Mouse (Mus musculus) erythroblast, embryonic 14.5 days (primary cell): ENCODE measurements around the gene Lamtor3. TPM values are rescaled to one million over a fixed set of nuclear protein-coding genes. Genes with fewer than 3 reads are reported as not detected.

Source experiments
- H3K27me3 ChIP-seq: 2 replicates; pipeline ENCODE4 v1.6.1; 2012; ENCODE audit warnings: inconsistent platforms; ENCODE audit not compliant: control insufficient read depth
- H3K36me3 ChIP-seq: 2 replicates; pipeline ENCODE4 v1.6.1; 2012; ENCODE audit warnings: mild to moderate bottlenecking, inconsistent platforms; ENCODE audit not compliant: control insufficient read depth
- H3K4me1 ChIP-seq: 2 replicates; pipeline ENCODE4 v1.6.1; 2012; ENCODE audit warnings: inconsistent platforms; ENCODE audit not compliant: control insufficient read depth
- H3K4me3 ChIP-seq: replicated peaks from 2 replicates; pipeline ENCODE3; 2012; ENCODE audit warnings: moderate library complexity, mild to moderate bottlenecking, inconsistent platforms
- H3K9me3 ChIP-seq: 2 replicates; pipeline ENCODE4 v1.6.1; 2012; ENCODE audit warnings: low read length, inconsistent platforms, mixed read lengths; ENCODE audit not compliant: control insufficient read depth
- GATA1 ChIP-seq: IDR thresholded peaks from 2 replicates; pipeline ENCODE4 v1.6.1; 2012; ENCODE audit warnings: low read length, inconsistent platforms, mixed read lengths
- TAL1 ChIP-seq: IDR thresholded peaks from 3 replicates; pipeline ENCODE4 v1.6.1; 2012; ENCODE audit warnings: low read length, inconsistent platforms, mixed read lengths
- polyA plus RNA-seq: library from polyadenylated mRNA; stranded (reverse); fragments of >175 nt; gene quantifications from 2 replicates; pipeline ENCODE4 v1.2.3, GENCODE M21; 2012

Gene Lamtor3
- polyA plus RNA-seq, 1 experiment = 1.8 TPM

DNA sequence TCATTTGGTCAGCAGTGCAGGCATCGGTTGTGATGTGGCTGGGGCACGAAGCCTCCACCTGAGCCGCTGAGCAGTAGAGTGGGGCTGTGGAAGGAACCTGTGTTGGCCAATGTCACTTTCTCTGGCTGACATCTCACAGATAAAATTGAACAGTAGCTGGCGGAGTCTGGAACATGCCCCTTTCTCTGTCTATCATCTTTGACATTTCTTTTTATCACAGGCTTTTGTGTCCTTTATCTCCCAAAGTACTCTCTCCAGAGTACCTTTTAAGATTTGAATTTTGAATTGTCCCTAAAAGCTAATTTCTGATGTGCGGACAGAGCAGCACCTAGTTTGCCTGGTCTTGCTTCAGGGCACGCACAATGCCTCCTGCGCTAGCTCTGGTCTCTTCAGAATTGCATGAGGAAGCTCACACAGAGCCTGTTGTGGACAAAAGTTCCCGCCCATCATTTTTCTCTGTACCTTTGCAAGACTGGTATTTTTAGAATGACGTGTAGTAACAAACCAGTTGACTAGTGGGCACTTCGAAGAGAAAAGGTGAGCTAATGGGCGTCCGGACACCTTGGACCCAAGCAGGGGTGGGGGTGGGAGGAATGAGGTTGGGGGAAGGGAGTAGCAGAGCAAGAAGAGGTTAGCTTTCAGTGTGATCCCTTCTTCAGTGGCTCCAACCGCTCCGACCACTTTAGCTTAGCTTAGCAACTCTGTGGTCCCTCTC lies 50.0 kb downstream of the Lamtor3 start:
- Histone ChIP-seq H3K27me3 (no peaks in the 10 kb centered on the region), H3K4me1 (peaks cover 81% of the 10 kb centered on the region), H3K36me3 (peaks cover 57% of the 10 kb centered on the region), H3K9me3 (no peaks in the 10 kb centered on the region), H3K4me3 (peak overlapping the region; percentile 57)
- no peak for TF ChIP-seq TAL1

DNA sequence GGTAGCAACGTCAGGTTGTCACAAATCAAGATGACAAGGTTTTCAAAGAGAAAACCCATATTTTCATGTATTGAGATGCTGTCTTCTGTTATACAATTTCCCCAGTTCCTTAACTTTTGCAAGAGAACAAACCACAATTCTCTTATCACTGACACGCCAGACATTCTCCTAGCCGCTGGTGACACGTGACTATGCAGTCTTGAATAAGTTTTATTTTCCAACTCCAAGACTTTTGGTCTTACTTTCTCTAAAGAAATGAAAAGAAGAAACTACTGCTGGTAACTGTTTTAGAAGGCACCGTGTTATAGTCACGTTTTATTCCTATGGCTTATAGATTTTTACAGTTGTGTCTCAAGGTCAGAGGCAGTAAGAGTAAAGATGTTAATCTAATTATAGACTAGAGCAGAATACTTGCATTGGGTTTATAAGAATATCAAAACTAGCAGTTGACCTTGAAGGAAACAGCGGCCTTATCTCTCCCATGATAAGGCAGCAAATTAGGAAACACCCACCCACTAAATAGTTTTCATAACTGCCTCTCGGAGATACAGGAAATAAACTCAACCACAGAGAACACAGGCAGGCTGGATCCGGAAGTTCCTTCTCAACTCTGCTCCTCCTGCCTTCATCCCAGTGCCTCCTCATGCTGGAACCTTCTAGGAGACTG lies 50.6 kb downstream of the Lamtor3 start:
- peaks cover 85% of the 10 kb centered on the region for H3K4me1 ChIP-seq
- H3K9me3 ChIP-seq = no peaks in the 10 kb centered on the region
- H3K36me3 ChIP-seq = peaks cover 55% of the 10 kb centered on the region
- TF ChIP-seq GATA1 = peak; percentile 76
- TF ChIP-seq TAL1 = peak; percentile 60; the same call in 2 of the 3 replicates
- peak overlapping the region; percentile 57 for H3K4me3 ChIP-seq
- no peaks in the 10 kb centered on the region for H3K27me3 ChIP-seq

DNA sequence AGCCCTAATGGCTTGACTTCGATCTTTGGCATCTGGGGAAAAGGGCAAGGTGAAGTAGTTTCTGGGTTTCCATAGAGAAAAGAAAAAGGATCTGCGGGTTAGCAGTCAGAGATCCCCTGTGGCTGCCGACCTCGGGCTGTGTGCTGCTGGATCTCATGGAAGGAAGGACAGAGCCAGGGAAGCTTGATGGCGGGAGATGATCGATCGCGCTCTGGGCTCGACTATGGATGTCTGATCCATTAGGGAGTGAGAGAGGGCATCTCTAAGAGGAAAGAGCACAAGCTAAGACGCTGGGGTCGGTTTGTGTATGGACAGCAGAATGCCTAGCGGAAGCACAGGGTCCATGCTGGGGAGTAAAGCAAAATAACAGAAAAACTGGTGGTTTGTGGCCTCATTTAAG lies 51.6 kb downstream of the Lamtor3 start:
- H3K4me1 ChIP-seq = peaks cover 93% of the 10 kb centered on the region
- H3K9me3 ChIP-seq = no peaks in the 10 kb centered on the region
- peaks cover 55% of the 10 kb centered on the region for H3K36me3 ChIP-seq
- peak overlapping the region; percentile 57 for H3K4me3 ChIP-seq
- H3K27me3 ChIP-seq = no peaks in the 10 kb centered on the region
- TF ChIP-seq TAL1 (no peak), GATA1 (no peak)

DNA sequence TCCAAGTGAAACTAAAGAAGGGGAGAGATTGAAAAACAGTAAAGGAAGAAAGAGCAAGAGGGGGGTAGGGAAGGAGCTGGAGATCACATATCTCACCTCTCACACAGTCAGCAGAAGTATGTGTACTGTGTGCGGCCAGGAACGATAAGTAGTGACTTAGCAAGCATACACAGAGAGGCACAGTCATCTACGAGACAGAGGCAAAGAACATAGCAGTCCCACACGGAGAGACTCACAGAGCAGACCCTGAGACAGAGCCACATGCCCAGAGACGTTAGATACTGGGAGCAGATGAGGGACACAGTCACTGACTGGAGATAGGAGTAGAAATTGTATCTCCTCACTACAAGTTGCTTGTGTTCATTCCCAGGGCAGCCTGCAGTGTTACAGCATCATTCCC lies 53.9 kb downstream of the Lamtor3 start:
- Histone ChIP-seq H3K4me1 (peaks cover 91% of the 10 kb centered on the region), H3K4me3 (peak overlapping the region; percentile 39), H3K27me3 (no peaks in the 10 kb centered on the region), H3K9me3 (no peaks in the 10 kb centered on the region), H3K36me3 (peaks cover 53% of the 10 kb centered on the region)
- peak; percentile 39; the same call in 1 of the 3 replicates for TF ChIP-seq TAL1
- TF ChIP-seq GATA1 = peak; percentile 66; the same call in 1 of the 2 replicates

- no peak overlapping the region for H3K4me3 ChIP-seq
- no peaks in the 10 kb centered on the region for H3K9me3 ChIP-seq
- no peaks in the 10 kb centered on the region for H3K27me3 ChIP-seq
- H3K36me3 ChIP-seq = peaks cover 54% of the 10 kb centered on the region
- H3K4me1 ChIP-seq = peaks cover 91% of the 10 kb centered on the region
- no peak for TF ChIP-seq TAL1
- no peak for TF ChIP-seq GATA1
Measured at GRCm38 (mm10) chr3:137972989-137973388, 54.7 kb downstream of the Lamtor3 start.

GRCm38 (mm10) chr3:137974306-137974705 lies 56.0 kb downstream of the Lamtor3 start:
- Histone ChIP-seq H3K4me3 (no peak overlapping the region), H3K36me3 (peaks cover 53% of the 10 kb centered on the region), H3K27me3 (no peaks in the 10 kb centered on the region), H3K4me1 (peaks cover 91% of the 10 kb centered on the region), H3K9me3 (no peaks in the 10 kb centered on the region)
- TF ChIP-seq GATA1 (no peak), TAL1 (no peak)

GRCm38 (mm10) chr3:137975435-137975834 lies 57.1 kb downstream of the Lamtor3 start:
- no peaks in the 10 kb centered on the region for H3K27me3 ChIP-seq
- H3K9me3 ChIP-seq = no peaks in the 10 kb centered on the region
- no peak overlapping the region for H3K4me3 ChIP-seq
- TF ChIP-seq TAL1 (no peak), GATA1 (no peak)
- peaks cover 91% of the 10 kb centered on the region for H3K4me1 ChIP-seq
- peaks cover 51% of the 10 kb centered on the region for H3K36me3 ChIP-seq

- H3K36me3 ChIP-seq = peaks cover 46% of the 10 kb centered on the region
- peaks cover 91% of the 10 kb centered on the region for H3K4me1 ChIP-seq
- TF ChIP-seq GATA1 = no peak
- TF ChIP-seq TAL1 = no peak
- no peak overlapping the region for H3K4me3 ChIP-seq
- no peaks in the 10 kb centered on the region for H3K9me3 ChIP-seq
- H3K27me3 ChIP-seq = no peaks in the 10 kb centered on the region
Measured at GRCm38 (mm10) chr3:137975856-137976423, 57.6 kb downstream of the Lamtor3 start.

- Histone ChIP-seq H3K4me3 (no peak overlapping the region), H3K4me1 (peaks cover 91% of the 10 kb centered on the region), H3K9me3 (no peaks in the 10 kb centered on the region), H3K27me3 (no peaks in the 10 kb centered on the region), H3K36me3 (peaks cover 39% of the 10 kb centered on the region)
- TF ChIP-seq GATA1 = no peak
Measured at GRCm38 (mm10) chr3:137976943-137977628, 58.8 kb downstream of the Lamtor3 start.
